Mouse (Mus musculus): Measurements from ENCODE around the gene Amz2. TPM values are rescaled to one million over a fixed set of nuclear protein-coding genes. Genes with fewer than 3 reads are reported as not detected.
A peak's percentile ranks its signal among the peaks of the same experiment; 100 is the strongest.

Amz2 gene
- total RNA-seq, 4 experiments from 2014 or later: 64.3 to 84.3 (median 72.6) TPM

- no peak for DNase-seq (ENCODE audit: low spot score in 2 of 2)
Measured at GRCm38 (mm10) chr11:109421205-109421604, 4.5 kb upstream of the Amz2 start.

GRCm38 (mm10) chr11:109422263-109422662 is 3.5 kb upstream of the Amz2 start:
- DNase-seq (ENCODE audit: low spot score in 2 of 2): no peak

GRCm38 (mm10) chr11:109423294-109423693 is 2.5 kb upstream of the Amz2 start:
- DNase-seq (ENCODE audit: low spot score in 2 of 2): no peak

GRCm38 (mm10) chr11:109426272-109426586 is 483 bp downstream of the Amz2 start:
- DNase-seq (ENCODE audit: low spot score in 2 of 2): no peak

- no peak for DNase-seq (ENCODE audit: low spot score in 2 of 2)
Measured at GRCm38 (mm10) chr11:109427353-109427752, 1.6 kb downstream of the Amz2 start.

GRCm38 (mm10) chr11:109434233-109434798 is 8.6 kb downstream of the Amz2 start:
- DNase-seq (ENCODE audit: low spot score in 2 of 2): no peak

GRCm38 (mm10) chr11:109436889-109437288 is 11.1 kb downstream of the Amz2 start:
- no peak for DNase-seq (ENCODE audit: low spot score in 2 of 2)

GRCm38 (mm10) chr11:109439209-109439608 is 13.5 kb downstream of the Amz2 start:
- no peak for DNase-seq (ENCODE audit: low spot score in 2 of 2)

GRCm38 (mm10) chr11:109439829-109440340 is 14.1 kb downstream of the Amz2 start:
- DNase-seq (ENCODE audit: low spot score in 2 of 2): peak; percentile 49 to 68

GRCm38 (mm10) chr11:109440641-109441040 is 14.9 kb downstream of the Amz2 start:
- no peak for DNase-seq (ENCODE audit: low spot score in 2 of 2)

- DNase-seq (ENCODE audit: low spot score in 2 of 2): no peak
Measured at GRCm38 (mm10) chr11:109441119-109441518, 15.4 kb downstream of the Amz2 start.

- DNase-seq (ENCODE audit: low spot score in 2 of 2): no peak
Measured at GRCm38 (mm10) chr11:109442166-109442730, 16.5 kb downstream of the Amz2 start.

- no peak for DNase-seq (ENCODE audit: low spot score in 2 of 2)
Measured at GRCm38 (mm10) chr11:109443468-109444263, 17.9 kb downstream of the Amz2 start.

- no peak for DNase-seq (ENCODE audit: low spot score in 2 of 2)
Measured at GRCm38 (mm10) chr11:109444600-109444999, 18.9 kb downstream of the Amz2 start.

GRCm38 (mm10) chr11:109445438-109446035 is 19.8 kb downstream of the Amz2 start:
- DNase-seq (ENCODE audit: low spot score in 2 of 2): no peak

- no peak for DNase-seq (ENCODE audit: low spot score in 2 of 2)
Measured at GRCm38 (mm10) chr11:109451169-109451568, 25.4 kb downstream of the Amz2 start.

GRCm38 (mm10) chr11:109456261-109456660 is 30.5 kb downstream of the Amz2 start:
- DNase-seq (ENCODE audit: low spot score in 2 of 2): no peak

- no peak for DNase-seq (ENCODE audit: low spot score in 2 of 2)
Measured at GRCm38 (mm10) chr11:109458165-109458564, 32.4 kb downstream of the Amz2 start.

GRCm38 (mm10) chr11:109460586-109460985 is 34.8 kb downstream of the Amz2 start:
- no peak for DNase-seq (ENCODE audit: low spot score in 2 of 2)

GRCm38 (mm10) chr11:109465068-109465467 is 39.3 kb downstream of the Amz2 start:
- no peak for DNase-seq (ENCODE audit: low spot score in 2 of 2)

- no peak for DNase-seq (ENCODE audit: low spot score in 2 of 2)
Measured at GRCm38 (mm10) chr11:109466987-109467386, 41.2 kb downstream of the Amz2 start.

GRCm38 (mm10) chr11:109468133-109468532 is 42.4 kb downstream of the Amz2 start:
- no peak for DNase-seq (ENCODE audit: low spot score in 2 of 2)
